Mouse (Mus musculus) right cerebral cortex, postnatal 36 days (tissue): ENCODE results near the gene Cop1.

Experiments used
- DNase-seq, 2 experiments: peaks; one replicate each; pipeline ENCODE4 v3.0.0; 2022; ENCODE audit warnings: low spot score in 2 of 2, mixed read lengths in 1 of 2

Gene Cop1

DNA sequence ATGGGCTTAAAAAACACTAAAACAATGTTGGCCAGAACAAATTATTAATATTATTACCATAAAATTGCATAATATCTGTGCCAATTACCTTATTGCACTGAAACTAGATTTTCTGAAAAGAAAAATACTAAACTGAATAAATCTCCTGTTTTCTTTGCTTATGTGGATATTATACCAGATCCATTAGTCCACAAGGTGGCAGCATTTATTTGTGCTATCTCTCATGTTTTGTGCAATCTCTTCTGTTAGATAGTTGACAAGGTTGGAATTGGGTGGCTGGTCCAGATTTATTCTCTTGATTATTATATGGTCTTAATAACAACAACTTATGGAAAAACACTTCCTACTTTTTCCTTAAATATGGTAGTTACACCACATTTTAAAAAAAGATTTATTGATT lies 58.1 kb downstream of the Cop1 start:
- DNase-seq = no peak

DNA sequence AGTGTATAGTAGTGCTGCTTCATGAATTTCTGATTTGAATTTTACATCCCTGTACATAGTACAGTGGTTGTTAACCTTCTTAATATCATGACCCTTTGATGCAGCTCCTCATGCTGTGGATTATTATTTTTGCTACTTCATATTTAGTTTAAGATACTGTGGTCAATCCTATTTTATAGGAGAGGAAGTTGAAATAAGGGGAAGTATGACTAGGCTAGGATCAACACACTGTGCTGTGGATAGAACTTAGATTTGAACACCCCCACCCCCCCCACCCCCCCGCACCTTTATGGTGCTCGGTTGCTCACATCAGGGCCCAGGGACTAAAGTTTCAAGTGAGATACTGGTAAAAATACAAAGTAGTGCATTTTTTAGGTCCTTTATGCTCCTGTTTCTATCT lies 58.7 kb downstream of the Cop1 start:
- no peak for DNase-seq

GRCm38 (mm10) chr1:159301418-159302082 lies 69.4 kb downstream of the Cop1 start:
- no peak for DNase-seq

DNA sequence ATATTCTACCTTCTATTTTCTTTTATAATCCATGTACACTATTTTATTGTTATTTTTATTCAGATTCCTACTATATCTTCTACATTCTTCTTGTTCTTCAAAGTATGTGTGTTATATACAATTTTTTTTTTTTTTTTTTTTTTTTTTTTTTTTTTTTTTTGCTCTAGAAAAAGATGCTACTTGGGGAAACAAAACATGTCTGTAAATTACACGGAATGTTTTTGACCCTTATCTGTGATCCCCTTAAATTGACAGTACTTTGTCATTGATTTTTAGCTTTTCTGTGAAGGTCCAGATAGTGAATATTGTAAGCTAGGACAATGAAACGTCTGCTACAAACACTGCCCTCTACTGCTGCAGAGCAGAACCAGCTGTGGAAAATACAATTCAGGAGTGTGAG lies 81.5 kb downstream of the Cop1 start:
- no peak for DNase-seq

DNA sequence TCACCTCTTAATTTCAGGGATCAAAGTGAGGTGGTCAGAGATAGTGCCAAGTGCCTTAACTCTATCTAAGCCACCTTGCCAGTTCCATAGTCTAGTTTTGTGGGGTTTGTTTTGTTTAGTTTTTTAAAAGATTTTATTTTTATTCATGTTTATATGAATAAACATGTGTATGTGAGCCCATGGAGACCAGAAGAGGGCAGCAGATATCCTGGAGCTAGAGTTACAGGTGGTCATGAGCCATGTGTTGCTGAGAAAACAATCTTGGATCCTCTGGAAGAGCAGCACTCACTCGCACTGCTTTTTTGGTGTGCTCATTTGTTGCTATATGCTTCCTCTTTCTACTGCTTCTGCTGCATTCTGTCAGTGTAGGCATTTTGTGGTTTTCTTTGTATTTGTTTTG lies 90.5 kb downstream of the Cop1 start:
- no peak for DNase-seq

DNA sequence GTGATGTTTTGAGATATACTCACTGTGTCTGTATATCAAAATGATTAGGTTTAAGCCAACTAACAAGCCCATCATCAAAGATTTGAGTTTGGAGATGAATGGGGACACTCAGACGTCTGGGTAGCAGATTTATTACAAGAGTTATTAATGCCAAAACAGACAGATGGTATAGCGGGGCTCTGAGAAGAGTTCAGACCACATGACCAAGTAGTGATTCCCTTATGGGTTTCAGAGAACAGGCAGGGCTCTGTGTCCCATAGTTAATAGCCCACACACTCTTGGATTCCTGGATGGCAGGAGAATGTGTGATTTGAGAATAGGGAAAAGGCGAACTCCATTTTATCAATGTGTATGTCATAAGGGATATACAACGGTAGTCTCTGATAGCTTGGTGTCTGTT lies 98.9 kb downstream of the Cop1 start:
- DNase-seq = no peak

DNA sequence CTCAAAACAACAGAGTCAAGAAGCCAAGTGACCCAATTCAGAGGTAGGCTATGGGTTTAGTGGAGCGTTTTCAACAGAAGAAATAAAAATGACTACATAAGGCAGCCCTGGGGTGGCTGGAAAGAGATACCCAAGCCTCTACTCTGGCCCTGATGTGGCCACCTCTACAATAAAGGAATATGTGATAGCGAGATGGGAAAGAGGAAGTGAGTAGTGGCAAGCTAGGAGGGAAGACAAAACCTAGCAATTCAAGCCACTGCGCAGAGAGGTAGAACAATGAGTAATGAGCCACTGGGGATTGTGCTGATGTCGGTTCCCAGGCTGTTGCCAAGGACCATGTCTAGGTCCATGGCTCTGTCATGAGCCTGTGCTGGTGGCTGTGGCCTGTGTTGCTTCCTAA lies 102.0 kb downstream of the Cop1 start:
- DNase-seq = no peak

DNA sequence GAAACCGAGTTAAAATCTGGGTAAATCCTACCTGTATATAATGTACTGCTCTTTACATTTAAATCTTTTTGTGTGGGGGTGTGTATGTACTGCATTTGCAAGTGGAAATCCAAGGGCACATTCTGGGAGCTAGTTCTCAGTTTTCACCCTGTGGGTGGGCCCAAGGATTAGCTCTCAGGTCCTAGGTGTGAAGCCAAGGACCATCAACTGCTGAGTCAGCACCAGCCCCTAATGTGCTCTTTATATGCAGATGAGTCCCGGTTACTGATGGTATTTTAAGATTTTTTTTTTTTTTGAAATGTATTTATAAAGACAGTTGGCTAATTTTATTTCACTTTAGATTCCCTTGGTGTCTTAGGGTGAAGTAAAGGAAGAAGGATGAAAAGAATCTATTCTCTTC lies 110.2 kb downstream of the Cop1 start:
- DNase-seq = no peak

DNA sequence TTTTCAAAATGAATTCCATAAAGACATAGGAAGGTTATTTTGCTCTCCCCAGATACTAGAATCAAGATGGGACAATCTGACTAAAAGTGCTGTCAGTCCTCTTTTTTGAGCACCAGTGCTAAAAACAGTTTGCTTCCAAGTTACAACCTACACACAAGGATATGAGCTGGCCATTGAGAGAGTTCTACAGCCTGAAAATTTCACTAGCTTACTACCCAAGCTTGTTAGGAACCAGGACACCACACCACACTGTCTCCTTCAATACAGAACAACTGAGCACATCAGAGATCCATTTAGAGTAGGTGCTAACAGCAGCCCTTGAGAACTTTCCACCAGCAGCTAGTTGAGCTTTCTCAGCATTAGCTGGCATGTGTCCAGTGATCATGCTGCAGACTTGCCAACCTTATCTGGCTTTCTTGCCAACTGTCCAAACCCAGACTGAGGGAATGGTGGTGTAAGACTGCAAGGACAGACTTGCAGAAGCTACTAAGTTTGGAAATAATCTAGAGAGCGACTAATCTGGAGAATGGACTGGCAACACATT lies 123.0 kb downstream of the Cop1 start:
- peak; percentile 3 to 37 for DNase-seq

- DNase-seq = no peak
Observed at GRCm38 (mm10) chr1:159358713-159359112, 126.6 kb downstream of the Cop1 start.

DNA sequence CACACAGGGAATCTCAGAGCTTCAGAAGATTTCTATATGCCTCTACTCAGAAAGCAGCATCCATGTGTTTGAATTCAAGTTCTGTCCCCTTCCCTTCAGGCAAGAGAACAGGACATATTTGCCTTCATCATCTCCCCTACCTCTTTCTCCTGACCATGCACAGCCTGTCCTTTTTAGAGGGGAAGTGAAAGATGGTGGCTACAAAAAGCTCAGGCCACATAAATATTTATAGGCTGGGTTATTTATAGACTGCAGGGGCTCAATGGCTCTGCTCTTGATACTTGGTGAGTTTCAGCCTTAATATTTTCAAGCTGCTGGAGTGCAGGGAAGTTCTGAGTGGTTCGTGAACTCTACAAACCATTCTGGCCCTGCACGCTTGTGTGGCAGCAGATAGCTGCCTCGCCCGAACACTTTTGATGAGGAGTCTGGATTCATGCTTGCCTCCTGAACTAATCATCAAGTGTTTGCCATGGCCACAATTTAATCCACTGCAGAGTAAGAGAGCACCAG lies 139.8 kb downstream of the Cop1 start:
- no peak for DNase-seq

- no peak for DNase-seq
Observed at GRCm38 (mm10) chr1:159382218-159382617, 150.1 kb downstream of the Cop1 start.

DNA sequence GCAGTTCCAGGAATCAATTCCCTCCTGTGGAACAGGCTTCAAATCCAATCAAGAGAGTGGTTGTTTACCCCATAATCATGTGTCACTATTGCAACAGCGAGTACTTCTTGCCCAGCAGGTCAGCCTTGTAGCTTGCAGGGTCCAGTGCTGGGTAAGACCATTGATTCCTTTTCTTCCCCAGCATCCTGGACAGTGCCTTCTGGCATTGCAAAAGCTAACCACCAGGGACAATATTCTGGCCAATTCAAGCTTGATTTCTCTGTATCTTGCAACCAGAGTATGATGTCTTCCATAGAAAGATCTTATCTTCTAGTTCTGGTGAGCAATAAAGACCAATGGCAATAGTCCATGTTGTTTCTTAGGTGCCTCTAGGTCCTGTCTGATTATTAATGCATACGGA lies 150.8 kb downstream of the Cop1 start:
- no peak for DNase-seq

DNA sequence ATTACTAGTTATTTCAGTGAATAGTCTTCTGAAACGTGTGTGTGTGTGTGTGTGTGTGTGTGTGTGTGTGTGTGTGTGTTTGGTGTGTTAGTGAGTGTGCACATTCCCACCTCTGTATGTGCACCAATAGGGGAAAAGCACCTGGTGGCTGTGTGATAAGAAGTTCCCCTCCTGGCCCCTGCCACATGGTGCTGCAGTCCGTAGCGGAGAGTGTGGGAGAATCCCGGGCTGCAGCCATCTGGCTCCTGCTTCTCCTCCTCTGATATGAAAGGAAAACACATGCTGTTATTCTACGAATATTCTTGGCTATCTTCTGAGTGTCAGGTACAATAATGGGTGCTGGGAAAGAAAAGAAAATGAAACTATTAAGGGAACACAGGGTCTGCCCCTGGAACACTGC lies 154.3 kb downstream of the Cop1 start:
- peak; percentile 43 to 69 for DNase-seq

- DNase-seq = no peak
Observed at GRCm38 (mm10) chr1:159388565-159389024, 156.5 kb downstream of the Cop1 start.

- peak; percentile 71 to 84 for DNase-seq
Observed at GRCm38 (mm10) chr1:159390049-159390448, 157.9 kb downstream of the Cop1 start.

GRCm38 (mm10) chr1:159392667-159393066 lies 160.5 kb downstream of the Cop1 start:
- DNase-seq = no peak

DNA sequence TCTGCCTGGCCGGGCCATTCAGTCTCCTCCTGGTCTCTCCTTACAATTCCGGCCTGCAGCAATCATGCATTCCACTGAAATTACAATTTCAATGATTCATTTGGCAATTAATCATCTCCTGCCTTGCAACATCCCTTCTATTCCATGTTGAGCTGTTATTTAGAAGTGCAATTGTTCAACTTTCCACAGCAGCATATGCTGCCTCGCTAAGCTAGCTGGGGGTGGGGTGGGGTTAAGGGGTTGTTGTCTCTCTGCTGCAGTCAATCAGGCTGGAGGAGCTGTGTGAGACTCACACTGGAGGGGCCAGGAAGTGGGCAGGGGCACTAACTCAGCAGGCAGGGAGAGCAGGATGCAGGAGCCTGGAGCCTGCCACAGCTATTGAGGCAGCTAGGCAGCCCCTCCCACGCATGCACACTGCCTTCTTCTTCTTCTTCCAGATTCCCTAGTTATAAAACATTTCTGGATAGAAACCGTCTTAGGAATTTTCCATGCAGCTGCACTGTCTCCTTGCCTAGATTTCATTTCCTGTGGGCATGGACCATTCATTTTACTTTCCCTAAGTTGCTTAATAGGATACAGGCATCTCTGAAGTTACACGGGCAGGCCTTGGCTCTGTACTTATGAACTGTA lies 161.1 kb downstream of the Cop1 start:
- DNase-seq = peak; percentile 77 to 90

DNA sequence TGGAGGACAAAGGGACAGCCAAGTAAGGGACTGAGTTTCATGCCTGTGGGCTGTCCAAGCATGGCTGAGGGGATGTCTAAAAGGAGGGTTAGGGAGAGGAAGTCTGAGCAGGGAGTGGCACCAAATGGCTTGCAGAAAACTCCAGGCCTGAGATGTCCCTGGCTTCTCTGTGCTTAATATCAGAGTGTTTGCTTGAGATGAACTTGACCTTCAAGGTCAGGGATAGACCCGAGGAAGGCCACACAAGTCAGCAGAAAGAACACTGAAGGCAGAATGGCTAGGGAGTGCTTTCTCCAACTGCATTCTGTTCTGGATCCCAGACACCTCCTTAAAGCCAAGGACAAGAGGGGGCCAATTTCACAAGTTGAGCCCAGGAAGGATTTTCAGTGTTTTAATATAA lies 161.8 kb downstream of the Cop1 start:
- DNase-seq = no peak

- no peak for DNase-seq
Observed at GRCm38 (mm10) chr1:159396515-159396914, 164.4 kb downstream of the Cop1 start.
